Mouse (Mus musculus) heart, postnatal 0 days (tissue): ENCODE measurements around the gene Tas2r135. TPM values are rescaled to one million over a fixed set of nuclear protein-coding genes. Genes with fewer than 3 reads are reported as not detected.

Experiments
- ATAC-seq: fragments of 200-750 bp; cut with Nextera tagmentation; 2 replicates; pipeline ENCODE4 v1.8.0; 2017; ENCODE audit warnings: low read depth, moderate number of reproducible peaks, moderate library complexity; ENCODE audit not compliant: insufficient read depth
- DNase-seq: peaks from one replicate; pipeline ENCODE4 v3.0.0-alpha.2; 2016; ENCODE audit warnings: low spot score
- H3K27ac ChIP-seq: fragments of 300-500 bp; sonication (generic); 2 replicates; pipeline ENCODE4 v1.5.1; 2014; ENCODE audit warnings: low read depth, mild to moderate bottlenecking
- H3K27me3 ChIP-seq: fragments of 300-500 bp; sonication (generic); 2 replicates; pipeline ENCODE4 v1.6.1; 2014; ENCODE audit warnings: low read length, mixed read lengths; ENCODE audit not compliant: control insufficient read depth, insufficient read depth
- H3K36me3 ChIP-seq: fragments of 300-500 bp; sonication (generic); replicated peaks from 2 replicates; pipeline ENCODE4 v1.6.1; 2014; ENCODE audit warnings: low read length, mixed read lengths; ENCODE audit not compliant: control insufficient read depth, insufficient read depth
- H3K4me1 ChIP-seq: fragments of 300-500 bp; sonication (generic); 2 replicates; pipeline ENCODE4 v1.6.1; 2014; ENCODE audit warnings: antibody characterized with exemption; ENCODE audit not compliant: control insufficient read depth, insufficient read depth
- H3K4me2 ChIP-seq: fragments of 300-500 bp; sonication (generic); 2 replicates; pipeline ENCODE4 v1.6.1; 2014; ENCODE audit warnings: low read depth, mild to moderate bottlenecking, low read length, moderate library complexity
- H3K4me3 ChIP-seq: fragments of 300-500 bp; sonication (generic); 2 replicates; pipeline ENCODE4 v1.5.1; 2014; ENCODE audit warnings: low read depth, low read length
- H3K9ac ChIP-seq: fragments of 300-500 bp; sonication (generic); replicated peaks from 2 replicates; pipeline ENCODE4 v1.6.1; 2014; ENCODE audit warnings: low read depth, low read length, mixed read lengths
- H3K9me3 ChIP-seq: fragments of 300-500 bp; sonication (generic); replicated peaks from 2 replicates; pipeline ENCODE4 v1.6.1; 2016; ENCODE audit warnings: low read length; ENCODE audit not compliant: control insufficient read depth
- CTCF ChIP-seq: IDR thresholded peaks from 2 replicates; pipeline ENCODE4 v1.5.1; 2016; ENCODE audit warnings: antibody characterized with exemption, control low read depth, low read depth
- EP300 ChIP-seq: IDR thresholded peaks from 2 replicates; pipeline ENCODE4 v1.6.1; 2016; ENCODE audit warnings: antibody characterized with exemption, low read depth
- WGBS: fragments of 180-500 bp; shearing (Covaris S2); extraction: QIAGEN DNeasy Blood & Tissue Kit; methylation state at CpG from one replicate; pipeline ENCODE4 v1.1.7; 2014; 5-methylcytosine and 5-hydroxymethylcytosine counted together
- polyA plus RNA-seq: library from polyadenylated mRNA; unstranded; fragments of >200 nt; fragmentation: Nextera tagmentation; extraction: Ambion mirVana; gene quantifications from 2 replicates; pipeline ENCODE4 v1.2.1, GENCODE M21; 2015
- total RNA-seq: library from RNA; depleted of rRNA; stranded (reverse); fragments of >200 nt; gene quantifications from 2 replicates; pipeline ENCODE4 v1.2.3, GENCODE M21; 2014; ENCODE audit warnings: low replicate concordance; rRNA removed

Tas2r135 gene
- total and polyA plus RNA-seq, 2 experiments from 2014 or later = not detected

GRCm38 (mm10) chr6:42435490-42435889, 30.3 kb downstream of the Tas2r135 start:
- no peak for TF ChIP-seq EP300
- Histone ChIP-seq H3K9me3 (no peaks in the 10 kb centered on the region), H3K27ac (no peak overlapping the region), H3K4me3 (no peak overlapping the region), H3K9ac (no peak overlapping the region), H3K4me2 (no peak overlapping the region), H3K36me3 (no peaks in the 10 kb centered on the region), H3K27me3 (no peaks in the 10 kb centered on the region), H3K4me1 (no peaks in the 10 kb centered on the region)
- DNase-seq (no peak), ATAC-seq (no peak)
- WGBS = 81% methylated on average over 2 of the region's 2 CpGs

- Histone ChIP-seq H3K9ac (no peak overlapping the region), H3K4me1 (no peaks in the 10 kb centered on the region), H3K27ac (no peak overlapping the region), H3K9me3 (no peaks in the 10 kb centered on the region), H3K27me3 (no peaks in the 10 kb centered on the region), H3K4me3 (no peak overlapping the region), H3K36me3 (no peaks in the 10 kb centered on the region), H3K4me2 (no peak overlapping the region)
- ATAC-seq = no peak
- TF ChIP-seq CTCF (no peak), EP300 (no peak)
- 30% methylated on average over 2 of the region's 2 CpGs for WGBS
- no peak for DNase-seq
Observed at GRCm38 (mm10) chr6:42441395-42441794, 36.2 kb downstream of the Tas2r135 start.

GRCm38 (mm10) chr6:42444491-42444890, 39.3 kb downstream of the Tas2r135 start:
- DNase-seq (no peak), ATAC-seq (no peak)
- 63% methylated on average over 2 of the region's 2 CpGs for WGBS
- no peak overlapping the region for H3K27ac ChIP-seq
- H3K36me3 ChIP-seq = no peaks in the 10 kb centered on the region
- H3K4me3 ChIP-seq = no peak overlapping the region
- H3K9ac ChIP-seq = no peak overlapping the region
- no peaks in the 10 kb centered on the region for H3K4me1 ChIP-seq
- no peaks in the 10 kb centered on the region for H3K9me3 ChIP-seq
- H3K27me3 ChIP-seq = no peaks in the 10 kb centered on the region
- no peak overlapping the region for H3K4me2 ChIP-seq
- TF ChIP-seq EP300 (no peak), CTCF (no peak)

GRCm38 (mm10) chr6:42447381-42447780, 42.1 kb downstream of the Tas2r135 start:
- H3K36me3 ChIP-seq = no peaks in the 10 kb centered on the region
- no peak for ATAC-seq
- no peak overlapping the region for H3K4me3 ChIP-seq
- no peak for TF ChIP-seq CTCF
- TF ChIP-seq EP300 = no peak
- no peaks in the 10 kb centered on the region for H3K4me1 ChIP-seq
- no peaks in the 10 kb centered on the region for H3K9me3 ChIP-seq
- DNase-seq = no peak
- H3K27me3 ChIP-seq = no peaks in the 10 kb centered on the region
- no peak overlapping the region for H3K9ac ChIP-seq
- H3K4me2 ChIP-seq = no peak overlapping the region
- no peak overlapping the region for H3K27ac ChIP-seq
- 71% methylated on average over 2 of the region's 2 CpGs for WGBS

Other genes starting within 250 kb of the Tas2r135 start
- not detected in 2 replicates for gene Tas2r144, start 190.1 kb upstream of the Tas2r135 start, total RNA-seq
- gene Tas2r144, start 190.1 kb upstream of the Tas2r135 start, polyA plus RNA-seq = not detected in 2 replicates
- 27.8 and 32.4 TPM in 2 replicates for gene Gstk1, start 159.5 kb upstream of the Tas2r135 start, total RNA-seq
- 23.6 and 25.4 TPM in 2 replicates for gene Gstk1, start 159.5 kb upstream of the Tas2r135 start, polyA plus RNA-seq
- not detected in 2 replicates for gene Tmem139, start 143.5 kb upstream of the Tas2r135 start, total RNA-seq
- gene Tmem139, start 143.5 kb upstream of the Tas2r135 start, polyA plus RNA-seq = 0.10 and 0.26 TPM in 2 replicates
- 25.8 and 39.6 TPM in 2 replicates for gene Casp2, start 140.4 kb upstream of the Tas2r135 start, total RNA-seq
- 14.9 and 15.2 TPM in 2 replicates for gene Casp2, start 140.4 kb upstream of the Tas2r135 start, polyA plus RNA-seq
- 0.04 TPM in 1 of 2 replicates, not detected in the other for gene Clcn1, start 118.7 kb upstream of the Tas2r135 start, total RNA-seq
- 0.44 and 0.64 TPM in 2 replicates for gene Clcn1, start 118.7 kb upstream of the Tas2r135 start, polyA plus RNA-seq
- 0.88 and 1.4 TPM in 2 replicates for gene Fam131b, start 80.8 kb upstream of the Tas2r135 start, total RNA-seq
- 0.08 TPM in 2 replicates for gene Fam131b, start 80.8 kb upstream of the Tas2r135 start, polyA plus RNA-seq
- 96.2 and 140 TPM in 2 replicates for gene Zyx, start 55.8 kb upstream of the Tas2r135 start, total RNA-seq
- 86.4 and 89.9 TPM in 2 replicates for gene Zyx, start 55.8 kb upstream of the Tas2r135 start, polyA plus RNA-seq
- 0.35 TPM in 1 of 2 replicates, not detected in the other for gene Epha1, start 32.2 kb upstream of the Tas2r135 start, total RNA-seq
- 0.33 and 0.48 TPM in 2 replicates for gene Epha1, start 32.2 kb upstream of the Tas2r135 start, polyA plus RNA-seq
- not detected in 2 replicates for gene Tas2r143, start 5.2 kb upstream of the Tas2r135 start, total RNA-seq
- gene Tas2r143, start 5.2 kb upstream of the Tas2r135 start, polyA plus RNA-seq = not detected in 2 replicates
- gene Tas2r126, start 29.1 kb downstream of the Tas2r135 start, total RNA-seq = not detected in 2 replicates
- gene Tas2r126, start 29.1 kb downstream of the Tas2r135 start, polyA plus RNA-seq = not detected in 2 replicates
- not detected in 2 replicates for gene Olfr458, start 59.8 kb downstream of the Tas2r135 start, total RNA-seq
- not detected in 2 replicates for gene Olfr458, start 59.8 kb downstream of the Tas2r135 start, polyA plus RNA-seq
- gene Olfr457, start 70.9 kb downstream of the Tas2r135 start, total RNA-seq = not detected in 2 replicates
- not detected in 2 replicates for gene Olfr457, start 70.9 kb downstream of the Tas2r135 start, polyA plus RNA-seq
- gene Olfr456, start 81.8 kb downstream of the Tas2r135 start, total RNA-seq = not detected in 2 replicates
- not detected in 2 replicates for gene Olfr456, start 81.8 kb downstream of the Tas2r135 start, polyA plus RNA-seq
- not detected in 2 replicates for gene Olfr455, start 142.2 kb downstream of the Tas2r135 start, total RNA-seq
- gene Olfr455, start 142.2 kb downstream of the Tas2r135 start, polyA plus RNA-seq = not detected in 2 replicates
- not detected in 2 replicates for gene Tcaf3, start 192.3 kb downstream of the Tas2r135 start, total RNA-seq
- gene Tcaf3, start 192.3 kb downstream of the Tas2r135 start, polyA plus RNA-seq = not detected in 2 replicates
- gene Tcaf2, start 239.8 kb downstream of the Tas2r135 start, total RNA-seq = 2.0 and 2.7 TPM in 2 replicates
- 1.2 and 1.5 TPM in 2 replicates for gene Tcaf2, start 239.8 kb downstream of the Tas2r135 start, polyA plus RNA-seq